Mouse (Mus musculus) MN1 (cell line): Measurements from ENCODE around the gene Coro1b.

ENCODE experiments used
- DNase-seq: peaks from one replicate; pipeline ENCODE4 v3.0.0-alpha.2; 2016; ENCODE audit warnings: low spot score

Gene Coro1b

DNA sequence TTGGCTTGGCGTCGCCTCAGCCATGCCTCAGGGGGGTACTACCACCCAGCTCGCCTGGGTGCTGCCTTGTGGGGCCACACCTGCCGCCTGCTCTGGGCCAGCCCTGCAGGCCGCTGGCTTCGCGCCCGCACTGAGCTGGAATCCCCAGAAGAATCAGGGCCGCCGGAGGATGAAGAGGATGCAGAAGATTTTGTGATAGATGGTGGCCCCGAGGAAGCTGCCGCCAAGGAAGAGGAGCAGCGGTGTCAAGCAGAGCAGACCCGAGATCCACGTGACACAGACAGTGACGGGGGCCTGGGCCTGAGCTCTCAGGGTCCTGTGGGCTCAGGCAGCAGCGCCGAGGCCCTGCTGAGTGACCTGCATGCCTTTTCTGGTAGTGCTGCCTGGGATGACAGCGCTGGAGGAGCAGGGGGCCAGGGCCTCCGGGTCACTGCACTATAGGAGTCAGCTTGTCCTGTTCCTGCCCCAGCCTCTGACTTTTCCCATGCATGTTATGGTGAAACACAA is 7.7 kb downstream of the Coro1b start:
- no peak for DNase-seq

DNA sequence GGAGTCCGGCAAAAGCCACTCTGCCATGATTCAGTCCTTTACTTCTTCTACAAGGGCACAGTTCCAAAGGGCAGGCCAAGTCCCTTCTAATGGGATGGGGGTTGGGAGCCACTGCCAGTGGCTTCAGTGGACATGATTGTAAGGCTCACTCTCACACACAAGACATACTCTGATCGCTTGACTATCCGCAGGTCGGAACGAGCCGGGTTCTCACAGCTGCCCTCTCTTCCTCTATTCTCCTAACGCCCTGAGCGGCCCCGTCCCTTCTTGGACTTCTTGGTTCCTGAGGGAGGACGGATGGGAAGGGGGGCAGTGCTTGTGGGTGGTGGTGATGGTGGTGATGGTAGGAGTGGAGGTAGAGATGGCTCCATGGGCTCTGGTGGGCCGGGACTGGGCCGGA is 8.4 kb downstream of the Coro1b start:
- no peak for DNase-seq

DNA sequence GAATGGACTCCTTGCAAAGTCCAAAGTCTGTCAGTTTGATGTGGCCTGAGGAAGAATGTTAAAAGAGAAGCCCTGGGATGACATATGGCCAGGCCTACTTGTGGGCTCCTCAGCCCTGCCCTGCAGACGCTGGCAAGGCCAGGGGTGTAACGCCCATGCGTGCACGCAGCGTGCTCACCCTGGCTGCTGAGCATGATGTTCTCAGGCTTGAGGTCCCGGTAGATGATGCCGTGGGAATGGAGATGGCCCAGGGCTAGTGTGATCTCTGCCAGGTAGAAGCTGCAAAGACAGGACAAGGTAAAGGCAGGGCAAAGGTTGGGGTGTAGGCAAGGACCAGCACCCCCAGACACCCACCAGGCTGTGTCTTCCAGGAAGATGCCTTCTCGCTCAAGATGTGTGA is 10.6 kb downstream of the Coro1b start:
- DNase-seq = no peak

DNA sequence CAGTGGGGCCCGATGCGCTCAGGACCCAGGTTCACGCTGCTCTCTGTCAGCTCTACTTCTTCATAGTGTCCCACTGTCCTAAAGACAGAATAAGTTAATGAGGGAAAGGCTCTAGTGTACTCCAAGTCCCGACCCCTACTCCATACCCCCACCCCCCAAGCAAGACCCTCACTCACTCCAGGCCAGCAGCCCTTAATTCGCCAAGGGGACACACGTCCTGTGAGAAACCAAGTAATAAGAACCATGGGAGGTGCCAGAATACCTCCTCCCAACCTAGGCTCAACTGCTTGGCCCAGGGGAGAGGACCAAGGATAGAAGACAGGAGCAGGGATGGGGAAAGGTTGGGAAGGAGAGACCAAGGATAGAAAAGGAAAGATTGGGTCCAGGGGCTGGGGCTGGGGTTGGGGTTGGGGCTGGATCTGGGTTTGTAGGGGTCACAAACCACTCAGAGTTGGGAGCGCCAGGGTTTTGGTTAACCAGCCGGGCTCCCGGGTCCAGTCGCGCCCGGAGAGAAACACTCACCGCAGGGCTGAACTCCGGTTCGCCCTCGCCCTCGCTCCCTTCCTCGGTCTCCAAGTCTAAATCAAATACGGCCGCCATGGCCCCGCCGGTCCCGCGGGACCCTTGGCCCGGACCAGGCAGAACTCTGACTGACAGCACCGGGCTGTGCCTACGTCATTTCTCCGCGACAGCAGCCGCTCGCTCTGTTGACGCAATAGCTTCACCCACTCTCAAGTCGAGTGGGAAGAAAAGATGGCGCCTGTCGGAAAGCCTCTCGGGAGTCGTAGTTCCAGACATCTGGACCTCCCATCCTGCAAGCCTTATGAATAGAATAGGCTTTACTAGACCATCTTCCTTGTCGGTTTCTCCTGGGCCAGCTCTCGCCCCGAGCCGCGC is 14.5 kb downstream of the Coro1b start, which contains the start of gene Rps6kb2:
Gene Rps6kb2, minus strand, starts transcription at position 709 of the 897 bp plus-strand sequence.
- peak; percentile 93 for DNase-seq

DNA sequence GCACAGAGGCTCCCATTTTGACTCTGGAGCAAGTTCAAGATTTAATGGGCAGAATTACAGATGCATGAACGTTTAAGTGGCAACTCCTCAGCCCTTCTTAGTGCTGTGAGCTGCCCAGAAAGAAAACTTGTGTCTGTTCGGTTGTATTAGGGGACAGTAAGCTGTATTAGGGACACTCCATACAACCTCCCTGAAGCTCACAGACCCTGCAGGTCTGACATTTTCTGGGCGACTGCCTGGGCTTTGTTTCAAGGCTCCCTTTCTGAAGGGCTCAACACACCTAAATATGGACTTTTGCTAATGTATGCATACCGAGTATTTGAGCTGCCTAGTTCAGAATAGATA is 15.1 kb downstream of the Coro1b start:
- no peak for DNase-seq

DNA sequence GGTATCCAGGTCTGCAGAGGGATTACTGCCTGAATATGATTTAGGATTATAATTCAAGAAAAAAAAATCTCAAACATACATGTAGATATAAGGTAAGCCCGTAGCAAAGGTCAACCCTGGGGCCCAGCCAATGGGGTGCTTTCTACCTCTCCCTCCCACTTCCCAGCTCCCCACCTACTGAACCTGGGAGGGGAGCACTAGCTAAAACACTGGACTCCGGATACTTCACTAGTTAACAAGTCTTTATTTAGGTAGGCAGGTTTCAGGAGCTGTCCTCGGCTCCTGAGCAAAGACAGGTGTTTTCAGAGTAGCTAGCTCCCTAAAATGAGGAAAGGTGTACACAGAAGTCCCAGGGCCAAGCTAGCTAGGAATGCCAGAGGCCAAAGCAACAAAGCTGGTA is 15.7 kb downstream of the Coro1b start:
- DNase-seq = no peak

DNA sequence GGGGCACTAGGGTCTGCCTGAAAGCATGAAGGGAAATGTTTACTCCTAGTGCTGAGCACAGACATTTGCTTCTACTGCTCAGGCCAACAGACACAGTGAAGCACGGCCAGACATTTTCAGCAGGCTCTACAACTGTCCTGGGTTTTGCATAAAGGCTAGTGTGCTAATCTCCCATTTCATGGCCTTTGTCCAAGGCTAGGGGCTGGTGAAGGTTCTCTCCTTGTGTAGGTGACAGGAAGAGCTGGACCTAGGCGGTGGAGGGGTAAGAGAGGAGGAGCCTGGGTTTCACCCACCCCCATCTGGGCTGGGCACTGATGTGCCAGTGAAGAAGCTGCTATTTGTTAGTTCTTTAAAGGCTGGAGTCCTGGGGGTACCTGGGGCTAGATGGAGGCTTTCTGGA is 16.3 kb downstream of the Coro1b start:
- no peak for DNase-seq

DNA sequence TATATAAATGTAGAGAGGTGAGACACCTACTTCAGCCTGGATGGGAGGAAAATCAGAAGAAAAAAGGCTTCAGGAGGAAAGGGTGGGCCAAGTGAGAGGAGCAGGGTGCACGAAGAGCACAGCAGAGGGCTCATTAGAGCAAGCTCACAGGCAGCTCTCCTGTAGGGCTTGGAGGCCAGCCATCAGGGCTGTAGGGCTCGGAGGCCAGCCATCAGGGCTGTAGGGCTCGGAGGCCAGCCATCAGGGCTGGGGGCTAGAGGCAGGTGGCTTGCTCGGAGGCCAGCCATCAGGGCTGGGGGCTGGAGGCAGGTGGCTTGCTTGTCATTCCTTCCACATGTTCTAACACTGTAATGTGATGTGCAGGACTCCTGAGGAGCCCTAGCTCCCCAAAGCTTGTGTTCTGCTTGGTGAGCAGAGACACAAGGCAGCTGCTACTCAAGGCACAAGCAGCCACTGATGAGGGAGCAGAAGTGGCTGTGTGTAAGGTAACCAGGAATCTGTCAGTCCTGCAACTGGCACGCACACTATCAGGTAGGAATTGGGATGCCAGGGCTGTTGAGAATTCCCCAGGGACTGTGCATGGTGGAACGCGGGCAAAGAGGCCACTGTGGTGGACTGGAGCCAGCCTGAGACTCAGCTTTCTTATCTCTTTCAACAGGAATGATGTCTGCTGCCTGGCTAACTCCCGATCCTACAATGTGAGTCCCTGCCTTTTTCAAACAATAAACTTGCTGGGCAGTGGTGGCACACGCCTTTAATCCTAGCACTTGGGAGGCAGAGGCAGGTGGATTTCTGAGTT is 18.5 kb downstream of the Coro1b start:
- DNase-seq = peak; percentile 51

DNA sequence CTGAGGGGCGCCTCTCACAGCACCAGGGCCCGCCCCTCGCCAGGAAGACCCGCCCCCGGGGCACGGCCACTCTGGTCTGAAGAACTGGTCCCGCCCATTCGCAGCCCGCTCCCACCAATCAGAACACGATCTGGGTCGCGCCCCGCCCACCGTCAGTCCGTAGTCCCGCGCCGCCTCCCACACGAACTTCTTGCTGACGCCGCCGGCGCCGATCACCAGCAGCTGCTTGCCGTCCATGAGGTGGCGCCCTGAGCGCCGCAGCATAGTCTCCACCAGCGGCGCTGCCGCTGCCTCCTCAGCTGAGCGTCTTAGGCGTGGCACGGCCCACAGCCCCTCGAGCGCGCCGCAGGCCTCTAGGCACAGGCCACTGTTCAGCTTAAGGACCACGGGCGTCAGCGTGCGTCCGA is 21.0 kb downstream of the Coro1b start:
- DNase-seq = peak; percentile 96

DNA sequence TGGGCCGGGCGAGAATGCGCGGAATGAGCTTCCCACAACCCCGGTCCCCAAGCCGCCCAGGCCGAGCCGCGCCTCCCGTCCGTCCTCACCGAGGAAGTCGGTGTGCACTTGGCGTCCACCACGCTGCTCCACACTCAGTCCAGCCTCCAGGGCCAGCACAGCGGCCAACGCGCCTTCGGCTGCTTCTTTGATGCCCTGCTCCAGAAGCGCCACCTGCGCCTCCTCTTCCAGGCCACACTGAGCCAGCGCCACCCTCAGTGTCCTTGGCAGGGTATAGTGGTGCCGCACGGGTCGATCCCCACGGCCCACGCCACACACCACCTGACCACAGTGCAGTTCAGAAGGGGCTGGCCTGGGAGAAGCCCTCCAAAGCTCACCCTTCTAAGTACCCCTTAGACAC is 21.4 kb downstream of the Coro1b start:
- DNase-seq = no peak

DNA sequence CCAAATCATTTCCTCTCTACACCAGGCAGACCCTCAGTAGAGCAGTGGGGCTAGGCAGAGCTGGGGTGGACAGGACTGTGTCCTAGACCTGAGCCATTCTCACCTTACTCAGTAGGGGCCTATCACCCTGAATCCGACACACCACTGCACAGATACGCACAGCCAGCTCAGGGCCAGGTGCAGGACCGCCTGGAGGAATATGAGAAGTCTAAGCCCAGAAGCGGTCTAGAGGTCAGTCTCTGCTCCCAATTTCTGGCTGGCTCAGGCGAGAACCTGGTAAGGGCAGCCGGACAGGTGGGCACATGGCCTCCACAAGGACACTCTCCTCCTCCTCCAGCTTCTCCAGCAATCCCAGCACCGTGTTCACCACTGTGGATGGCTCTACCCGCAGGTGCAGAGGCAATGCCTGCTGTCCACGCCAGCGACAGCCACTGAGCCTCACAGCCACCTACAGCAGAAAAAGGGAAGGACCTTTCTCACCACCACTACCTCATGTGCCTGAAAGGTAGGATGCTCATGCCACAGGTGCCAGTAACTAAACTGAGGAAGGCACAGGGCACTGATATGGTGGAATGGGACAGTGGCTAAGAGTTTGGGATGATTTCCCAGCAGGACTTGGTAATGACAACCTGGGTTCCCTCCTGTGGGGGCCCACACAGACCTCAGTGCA is 22.4 kb downstream of the Coro1b start:
- no peak for DNase-seq

DNA sequence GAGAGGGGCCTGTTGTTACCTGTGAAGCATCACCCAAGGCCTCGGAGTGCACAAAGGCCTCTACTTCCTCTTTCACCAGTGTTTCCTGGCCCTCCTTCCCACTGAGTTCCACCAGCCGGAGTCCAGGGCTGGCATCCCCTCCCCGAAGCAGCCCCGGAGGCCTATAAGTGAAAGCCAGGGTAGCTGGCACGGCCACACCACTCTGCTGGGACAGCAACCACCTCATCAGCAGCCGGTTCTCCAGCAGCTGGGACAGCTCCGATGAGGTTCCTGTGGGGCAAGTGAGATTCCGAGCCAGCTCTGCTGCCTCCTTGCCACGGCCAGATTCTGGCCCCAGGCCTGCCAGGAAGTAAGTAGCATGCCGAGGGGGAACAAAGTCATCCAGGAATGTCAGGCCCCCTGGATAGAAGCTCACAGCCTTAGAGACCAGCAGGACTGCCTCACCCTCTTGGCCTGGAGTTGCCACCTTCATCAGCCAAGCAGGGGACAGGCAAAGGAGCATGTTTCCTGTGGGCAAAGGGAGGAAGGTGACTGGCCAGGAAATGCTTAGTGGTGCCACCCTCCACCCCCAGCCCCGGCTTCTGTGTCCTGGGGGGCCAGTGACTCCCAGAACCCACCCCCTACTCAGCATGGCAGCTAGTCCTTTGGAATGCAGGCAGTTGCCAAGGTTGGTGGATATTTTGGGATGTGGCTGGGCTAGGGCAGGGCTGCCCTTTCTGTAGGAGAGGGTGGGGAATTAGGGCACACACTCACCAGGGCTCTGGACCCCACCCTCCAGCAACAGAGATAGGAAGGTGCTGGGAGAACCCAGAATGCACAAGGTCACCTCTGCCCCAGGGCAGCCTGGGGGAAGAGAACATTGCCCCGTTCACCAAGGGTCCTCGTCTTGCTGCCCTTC is 23.2 kb downstream of the Coro1b start:
- no peak for DNase-seq

DNA sequence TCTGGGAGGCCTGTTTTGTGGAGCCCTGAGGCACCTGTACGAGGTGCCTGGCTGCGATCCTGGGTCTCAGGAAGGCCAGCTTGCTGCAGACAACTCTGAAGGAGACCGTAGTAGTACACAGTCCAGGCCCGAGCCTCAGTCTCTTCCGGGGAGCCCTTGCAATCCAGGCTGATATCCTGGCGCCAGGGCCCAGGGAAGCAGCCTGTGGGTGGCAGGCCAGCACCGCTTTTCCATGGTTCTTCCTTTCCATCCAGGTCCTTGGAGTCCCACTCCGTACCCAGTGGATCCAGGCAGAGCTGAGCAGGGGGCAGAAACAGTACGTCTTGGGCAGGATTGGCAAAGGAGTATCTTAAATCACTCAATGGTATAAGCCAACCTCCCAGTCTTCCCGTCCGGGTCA is 24.5 kb downstream of the Coro1b start:
- no peak for DNase-seq

DNA sequence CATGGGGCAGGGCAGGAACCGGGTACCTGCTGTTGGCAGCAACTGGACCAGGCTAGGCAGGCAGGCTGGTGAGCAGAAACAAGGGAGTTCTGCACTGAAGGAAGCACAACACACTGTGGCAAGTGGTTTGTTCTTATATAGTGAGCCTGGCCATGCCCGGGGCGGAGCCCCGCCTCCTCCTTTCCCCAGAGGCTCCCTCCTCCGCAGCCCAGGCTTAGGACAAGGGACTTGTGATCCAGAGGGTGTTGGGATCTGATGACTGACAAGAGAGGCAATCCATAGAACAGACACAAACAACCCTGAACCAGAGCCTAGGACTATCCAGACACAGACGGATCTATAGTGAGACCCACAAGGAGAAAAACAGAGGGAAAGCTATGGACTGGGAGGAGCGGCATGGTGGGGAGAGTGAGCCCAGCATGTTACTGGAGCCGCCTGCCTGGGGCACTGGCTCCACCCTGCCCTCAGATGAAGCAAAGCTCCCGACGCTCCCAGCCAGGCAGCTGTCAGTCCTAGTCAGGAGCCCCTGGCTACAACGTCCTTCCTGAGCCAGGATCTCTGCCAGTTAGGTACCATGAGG is 27.0 kb downstream of the Coro1b start, which contains the start of gene Carns1:
Gene Carns1, minus strand, starts transcription at position 112 of the 580 bp plus-strand sequence.
- DNase-seq = peak; percentile 59

DNA sequence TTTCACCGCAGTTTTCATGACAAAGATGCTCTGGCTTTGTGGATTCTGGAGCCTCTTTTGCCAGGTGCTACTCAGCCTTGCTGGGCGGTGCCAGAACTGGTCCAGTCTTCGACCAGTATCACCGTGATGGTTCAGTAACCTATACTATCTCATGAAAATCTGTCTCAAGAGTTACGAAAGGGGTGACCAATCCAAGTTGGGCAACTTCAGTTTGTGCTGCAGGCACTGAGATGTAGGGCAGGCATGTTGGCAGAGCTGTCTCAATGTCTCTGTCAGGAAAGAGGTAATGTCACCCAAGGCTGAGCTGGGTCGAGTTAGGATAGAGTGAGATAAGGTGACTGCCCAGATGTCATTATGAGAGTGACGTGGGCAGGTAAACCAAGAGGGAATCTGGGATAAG is 32.0 kb downstream of the Coro1b start:
- no peak for DNase-seq

DNA sequence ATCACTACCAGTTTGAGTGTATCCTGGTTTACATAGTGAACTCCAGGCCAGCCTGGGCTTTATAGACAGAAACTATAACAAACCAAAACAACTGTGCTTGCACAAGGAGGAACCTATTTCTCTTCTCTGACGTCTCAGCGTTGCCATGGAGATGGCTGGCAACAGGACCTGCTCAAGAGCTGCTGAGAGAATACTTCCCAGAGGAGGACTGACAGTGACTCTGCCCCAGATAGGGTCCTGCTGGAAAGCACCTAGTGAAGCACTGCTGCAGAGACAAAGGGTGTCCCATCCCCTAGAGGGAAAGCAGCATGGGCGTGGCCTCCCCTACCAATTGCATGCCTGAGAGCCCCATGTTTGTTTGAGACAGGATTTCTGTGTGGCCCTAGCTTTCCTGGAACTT is 33.5 kb downstream of the Coro1b start:
- DNase-seq = peak; percentile 58

DNA sequence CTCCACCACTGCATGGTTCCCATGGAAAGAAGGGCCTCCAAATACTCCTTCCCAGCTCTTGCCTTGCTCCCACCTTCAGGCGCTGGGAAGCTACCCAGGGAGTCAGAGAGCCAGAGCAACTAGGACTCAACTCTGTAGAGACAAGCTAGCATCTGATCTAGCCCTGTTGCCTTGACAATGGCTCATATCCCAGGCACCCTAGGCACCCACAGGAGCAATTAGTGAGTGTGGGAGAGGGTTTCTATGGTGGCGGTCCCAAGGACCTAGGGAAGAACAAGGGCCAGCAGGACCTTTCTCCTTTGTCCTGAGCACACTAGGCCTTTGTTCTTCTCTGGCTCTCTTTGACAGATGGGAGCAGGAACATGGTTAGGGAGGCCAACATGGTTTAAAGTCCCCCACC is 35.3 kb downstream of the Coro1b start:
- no peak for DNase-seq

DNA sequence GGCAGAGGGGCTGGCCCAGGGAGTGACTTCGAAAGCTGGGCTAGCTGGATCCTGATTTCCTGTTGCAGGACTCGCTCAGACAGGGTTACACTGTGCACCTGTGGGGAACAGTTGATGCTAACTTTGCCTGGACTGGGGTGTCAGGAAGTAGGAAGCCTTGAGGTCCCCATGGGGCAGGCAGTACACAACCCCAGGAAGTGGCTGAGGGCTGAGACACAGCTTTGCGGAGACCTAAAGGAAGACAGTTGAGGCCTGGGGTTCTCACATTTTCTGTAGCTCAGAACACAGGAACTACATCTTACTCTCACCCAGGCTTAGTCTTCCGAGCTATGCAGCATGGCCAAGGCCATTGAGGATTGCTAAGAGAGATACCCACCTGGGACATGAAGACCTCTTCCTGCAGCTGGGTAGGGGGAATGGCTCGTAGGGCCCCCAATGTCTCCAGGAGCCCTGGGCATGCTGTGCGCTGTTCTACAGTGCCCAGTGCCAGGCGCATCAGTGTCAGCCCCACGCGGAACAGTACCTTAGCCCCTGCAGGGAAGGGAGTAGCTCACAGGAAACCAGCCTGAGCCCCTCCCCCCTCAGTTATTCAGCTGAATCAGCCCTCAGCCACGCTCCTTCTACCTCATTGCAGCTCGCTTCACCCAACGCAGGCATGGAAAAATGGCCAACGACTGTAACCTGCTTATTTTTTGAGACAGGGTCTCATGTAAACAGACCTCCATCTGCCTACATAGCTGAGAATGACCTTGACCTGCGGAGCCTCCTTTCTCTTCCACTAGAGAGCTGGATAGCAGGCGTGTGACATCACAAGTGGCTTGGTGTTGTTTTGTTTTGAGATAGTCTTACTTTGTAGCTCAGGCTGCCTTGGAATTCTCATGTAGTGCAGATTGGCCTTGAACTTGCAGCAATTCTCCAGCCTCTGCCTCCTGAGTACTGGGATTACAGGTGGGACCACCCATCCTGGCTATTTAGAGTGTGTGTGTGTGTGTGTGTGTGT is 36.9 kb downstream of the Coro1b start:
- DNase-seq = no peak

DNA sequence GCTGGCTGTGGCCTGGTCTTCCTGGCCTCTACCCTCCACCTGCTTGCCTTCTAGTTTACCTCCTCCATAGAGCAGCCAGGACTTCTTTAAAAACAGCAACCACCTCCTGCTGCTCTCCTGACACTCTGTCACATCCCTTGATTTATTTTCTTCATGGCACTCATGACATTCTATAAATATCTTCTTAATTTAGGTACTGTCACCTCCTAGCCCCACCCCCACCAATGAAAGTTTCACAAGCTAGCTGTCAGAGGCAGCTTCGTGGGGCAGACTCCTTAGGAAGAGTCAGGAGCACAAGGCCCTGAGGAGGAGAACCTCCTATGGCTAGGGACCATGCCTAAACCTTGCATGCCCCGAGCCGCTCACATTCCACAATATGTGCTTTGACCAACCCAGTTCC is 38.9 kb downstream of the Coro1b start:
- no peak for DNase-seq
